Mouse (Mus musculus) embryonic facial prominence, embryonic 10.5 days (tissue): ENCODE data around the gene Mcts2. TPM values are rescaled to one million over a fixed set of nuclear protein-coding genes. Genes with fewer than 3 reads are reported as not detected.
A peak's percentile ranks its signal among the peaks of the same experiment; 100 is the strongest.

Experiments
- DNase-seq: peaks from one replicate; pipeline ENCODE4 v3.0.0-alpha.2; 2017; ENCODE audit warnings: low spot score
- H3K27ac ChIP-seq: fragments of 300-500 bp; sonication (generic); replicated peaks from 2 replicates; pipeline ENCODE4 v1.5.1; 2016; ENCODE audit warnings: mild to moderate bottlenecking
- H3K27me3 ChIP-seq: fragments of 300-500 bp; sonication (generic); replicated peaks from 2 replicates; pipeline ENCODE4 v1.6.1; 2016; ENCODE audit warnings: low read depth, mild to moderate bottlenecking; ENCODE audit not compliant: poor library complexity, severe bottlenecking
- H3K36me3 ChIP-seq: fragments of 300-500 bp; sonication (generic); replicated peaks from 2 replicates; pipeline ENCODE4 v1.6.1; 2016; ENCODE audit warnings: mild to moderate bottlenecking, moderate library complexity
- H3K4me1 ChIP-seq: fragments of 300-500 bp; sonication (generic); 2 replicates; pipeline ENCODE4 v1.6.1; 2016
- H3K4me3 ChIP-seq: fragments of 300-500 bp; sonication (generic); 2 replicates; pipeline ENCODE4 v1.5.1; 2016; ENCODE audit warnings: mild to moderate bottlenecking, moderate library complexity
- H3K9me3 ChIP-seq: fragments of 300-500 bp; sonication (generic); 2 replicates; pipeline ENCODE4 v1.6.1; 2016; ENCODE audit warnings: mild to moderate bottlenecking
- WGBS: fragments of 180-500 bp; shearing (Covaris S2); methylation state at CpG from one replicate; pipeline ENCODE4 v1.1.7; 2016; 5-methylcytosine and 5-hydroxymethylcytosine counted together
- polyA plus RNA-seq: library from polyadenylated mRNA; unstranded; fragments of >200 nt; fragmentation: Nextera tagmentation; extraction: Ambion mirVana; gene quantifications from 2 replicates; pipeline ENCODE4 v1.2.1, GENCODE M21; 2016

Mcts2 gene
- polyA plus RNA-seq, 1 experiment from 2014 or later: 37.6 TPM

- 60% methylated on average over 9 of the region's 9 CpGs for WGBS
- Histone ChIP-seq H3K4me1 (peaks cover 42% of the 10 kb centered on the region), H3K9me3 (no peaks in the 10 kb centered on the region), H3K27ac (peak overlapping the region; percentile 99), H3K27me3 (no peaks in the 10 kb centered on the region), H3K4me3 (peak overlapping the region; percentile 99), H3K36me3 (peaks cover 52% of the 10 kb centered on the region)
- peak; percentile 33 for DNase-seq
These were observed 15.7 kb upstream of the Mcts2 start for GRCm38 (mm10) chr2:152670983-152671641.

- Histone ChIP-seq H3K27me3 (no peaks in the 10 kb centered on the region), H3K4me1 (peaks cover 43% of the 10 kb centered on the region), H3K9me3 (no peaks in the 10 kb centered on the region), H3K36me3 (peaks cover 57% of the 10 kb centered on the region), H3K4me3 (peak overlapping the region; percentile 99), H3K27ac (peak overlapping the region; percentile 99)
- DNase-seq: peak; percentile 56
- 48% methylated on average over 5 of the region's 5 CpGs for WGBS
These were observed 15.2 kb upstream of the Mcts2 start for GRCm38 (mm10) chr2:152671642-152671999.

GRCm38 (mm10) chr2:152672166-152672565 lies 14.7 kb upstream of the Mcts2 start:
- H3K9me3 ChIP-seq: no peaks in the 10 kb centered on the region
- peaks cover 43% of the 10 kb centered on the region for H3K4me1 ChIP-seq
- H3K36me3 ChIP-seq: peaks cover 62% of the 10 kb centered on the region
- peak overlapping the region; percentile 99; the same call in 1 of the 2 replicates for H3K27ac ChIP-seq
- DNase-seq: no peak
- peak overlapping the region; percentile 99 for H3K4me3 ChIP-seq
- 83% methylated on average over 12 of the region's 12 CpGs for WGBS
- no peaks in the 10 kb centered on the region for H3K27me3 ChIP-seq

GRCm38 (mm10) chr2:152674148-152674547 lies 12.7 kb upstream of the Mcts2 start:
- Histone ChIP-seq H3K4me1 (peaks cover 43% of the 10 kb centered on the region), H3K4me3 (no peak overlapping the region), H3K27me3 (no peaks in the 10 kb centered on the region), H3K9me3 (no peaks in the 10 kb centered on the region), H3K36me3 (peaks cover 82% of the 10 kb centered on the region), H3K27ac (no peak overlapping the region)
- DNase-seq: no peak
- 85% methylated on average over 11 of the region's 11 CpGs for WGBS

GRCm38 (mm10) chr2:152675252-152675791 lies 11.5 kb upstream of the Mcts2 start:
- Histone ChIP-seq H3K4me3 (no peak overlapping the region), H3K4me1 (peaks cover 36% of the 10 kb centered on the region), H3K9me3 (no peaks in the 10 kb centered on the region), H3K36me3 (peaks cover 94% of the 10 kb centered on the region), H3K27ac (no peak overlapping the region), H3K27me3 (no peaks in the 10 kb centered on the region)
- WGBS: 90% methylated on average over 13 of the region's 13 CpGs
- DNase-seq: no peak

- WGBS: 71% methylated on average over 3 of the region's 3 CpGs
These were observed 8.5 kb upstream of the Mcts2 start for GRCm38 (mm10) chr2:152678302-152678701.

GRCm38 (mm10) chr2:152678925-152679324 lies 7.9 kb upstream of the Mcts2 start:
- no peak for DNase-seq
- WGBS: 97% methylated on average over 5 of the region's 5 CpGs
- Histone ChIP-seq H3K27me3 (no peaks in the 10 kb centered on the region), H3K4me1 (peaks cover 6% of the 10 kb centered on the region; the same call in 1 of the 2 replicates), H3K9me3 (no peaks in the 10 kb centered on the region), H3K4me3 (no peak overlapping the region), H3K27ac (no peak overlapping the region), H3K36me3 (peaks cover 100% of the 10 kb centered on the region)

More at GRCm38 (mm10) chr2:152678302-152678701, 8.5 kb upstream of the Mcts2 start:
- peaks cover 98% of the 10 kb centered on the region for H3K36me3 ChIP-seq
- DNase-seq: peak; percentile 30
- no peaks in the 10 kb centered on the region for H3K9me3 ChIP-seq
- no peaks in the 10 kb centered on the region for H3K27me3 ChIP-seq
- no peak overlapping the region for H3K27ac ChIP-seq
- H3K4me1 ChIP-seq: peaks cover 7% of the 10 kb centered on the region; the same call in 1 of the 2 replicates
- H3K4me3 ChIP-seq: no peak overlapping the region

- H3K36me3 ChIP-seq: peaks cover 100% of the 10 kb centered on the region
These were observed 7.0 kb upstream of the Mcts2 start for GRCm38 (mm10) chr2:152679701-152680355.

GRCm38 (mm10) chr2:152683086-152683485 lies 3.7 kb upstream of the Mcts2 start:
- peaks cover 14% of the 10 kb centered on the region for H3K9me3 ChIP-seq
- no peak for DNase-seq
- WGBS: 90% methylated on average over 5 of the region's 5 CpGs
- H3K4me3 ChIP-seq: no peak overlapping the region
- H3K27ac ChIP-seq: no peak overlapping the region
- peaks cover 9% of the 10 kb centered on the region for H3K4me1 ChIP-seq
- H3K36me3 ChIP-seq: peaks cover 100% of the 10 kb centered on the region
- no peaks in the 10 kb centered on the region for H3K27me3 ChIP-seq

More at GRCm38 (mm10) chr2:152679701-152680355, 7.0 kb upstream of the Mcts2 start:
- H3K4me3 ChIP-seq: no peak overlapping the region
- DNase-seq: no peak
- H3K9me3 ChIP-seq: no peaks in the 10 kb centered on the region
- 0 out of 2 replicates have a peak, but pooled peaks cover 2% of the 10 kb centered on the region for H3K4me1 ChIP-seq
- 85% methylated on average over 8 of the region's 8 CpGs for WGBS
- H3K27me3 ChIP-seq: no peaks in the 10 kb centered on the region
- no peak overlapping the region for H3K27ac ChIP-seq

GRCm38 (mm10) chr2:152686399-152686798 lies 436 bp upstream of the Mcts2 start:
- Histone ChIP-seq H3K27me3 (no peaks in the 10 kb centered on the region), H3K27ac (peak overlapping the region; percentile 44; the same call in 1 of the 2 replicates), H3K36me3 (peaks cover 100% of the 10 kb centered on the region), H3K4me1 (peaks cover 14% of the 10 kb centered on the region), H3K4me3 (peak overlapping the region; percentile 59), H3K9me3 (peaks cover 14% of the 10 kb centered on the region)
- no peak for DNase-seq
- 59% methylated on average over 12 of the region's 12 CpGs for WGBS

GRCm38 (mm10) chr2:152691564-152692217 lies 4.9 kb downstream of the Mcts2 start:
- Histone ChIP-seq H3K27ac (peak overlapping the region; percentile 0), H3K36me3 (peaks cover 90% of the 10 kb centered on the region), H3K4me3 (no peak overlapping the region), H3K27me3 (no peaks in the 10 kb centered on the region), H3K4me1 (peaks cover 40% of the 10 kb centered on the region), H3K9me3 (peaks cover 5% of the 10 kb centered on the region)
- WGBS: 81% methylated on average over 7 of the region's 7 CpGs
- peak; percentile 42 for DNase-seq

GRCm38 (mm10) chr2:152693233-152693632 lies 6.4 kb downstream of the Mcts2 start:
- Histone ChIP-seq H3K36me3 (peaks cover 90% of the 10 kb centered on the region), H3K27ac (peak overlapping the region; percentile 76)
- DNase-seq: peak; percentile 85

More at GRCm38 (mm10) chr2:152693233-152693632, 6.4 kb downstream of the Mcts2 start:
- Histone ChIP-seq H3K27me3 (no peaks in the 10 kb centered on the region), H3K9me3 (no peaks in the 10 kb centered on the region), H3K4me3 (peak overlapping the region; percentile 40), H3K4me1 (peaks cover 40% of the 10 kb centered on the region)
- 26% methylated on average over 9 of the region's 9 CpGs for WGBS
